Mouse (Mus musculus) cerebellum, adult (tissue): Measurements from ENCODE around the gene Sftpd.

Experiments used
- ATAC-seq: cut with Nextera tagmentation; 2 replicates; pipeline ENCODE4 v1.9.2; 2017; ENCODE audit warnings: mild to moderate bottlenecking, moderate library complexity, mixed read lengths; ENCODE audit not compliant: insufficient number of reproducible peaks, low FRiP score, low TSS enrichment

The Sftpd gene

DNA sequence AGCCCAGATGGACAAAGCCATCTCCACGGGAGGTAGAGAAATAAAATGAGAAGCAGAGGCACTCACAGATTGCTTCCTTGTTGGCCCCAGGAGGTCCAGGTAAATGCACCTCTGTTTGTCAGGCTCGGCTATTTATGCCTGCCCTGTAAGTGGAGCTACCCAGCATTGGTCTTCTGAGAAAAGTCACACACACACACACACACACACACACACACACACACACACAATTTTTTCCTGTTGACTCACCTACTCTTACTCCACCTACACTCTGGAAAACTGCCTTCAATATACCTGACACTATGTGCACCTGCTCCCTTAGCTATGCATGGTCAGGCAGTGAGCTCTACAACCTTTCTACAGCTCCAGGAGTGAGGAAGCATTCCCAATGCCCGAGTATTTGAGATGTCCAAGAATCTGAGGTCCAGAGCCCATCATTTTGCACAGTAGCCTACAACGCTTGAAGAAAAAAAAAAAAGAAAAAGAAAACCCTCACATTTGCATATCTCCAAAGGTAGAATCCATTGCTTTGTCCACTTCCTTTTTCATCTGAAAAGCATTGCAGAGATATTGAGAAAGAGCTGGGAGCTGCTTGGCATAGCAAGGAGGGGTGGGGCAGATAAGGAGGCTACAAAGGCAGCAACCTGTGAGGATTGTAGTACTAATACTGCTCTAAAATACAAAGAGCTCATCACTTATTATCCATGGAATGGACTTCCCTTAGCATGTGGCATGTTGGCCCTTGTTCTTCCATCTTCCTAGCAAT lies at the start of gene Sftpd:
TSS of gene Sftpd (minus strand) at position 91 of the 763 bp plus-strand sequence.
- ATAC-seq = no peak

DNA sequence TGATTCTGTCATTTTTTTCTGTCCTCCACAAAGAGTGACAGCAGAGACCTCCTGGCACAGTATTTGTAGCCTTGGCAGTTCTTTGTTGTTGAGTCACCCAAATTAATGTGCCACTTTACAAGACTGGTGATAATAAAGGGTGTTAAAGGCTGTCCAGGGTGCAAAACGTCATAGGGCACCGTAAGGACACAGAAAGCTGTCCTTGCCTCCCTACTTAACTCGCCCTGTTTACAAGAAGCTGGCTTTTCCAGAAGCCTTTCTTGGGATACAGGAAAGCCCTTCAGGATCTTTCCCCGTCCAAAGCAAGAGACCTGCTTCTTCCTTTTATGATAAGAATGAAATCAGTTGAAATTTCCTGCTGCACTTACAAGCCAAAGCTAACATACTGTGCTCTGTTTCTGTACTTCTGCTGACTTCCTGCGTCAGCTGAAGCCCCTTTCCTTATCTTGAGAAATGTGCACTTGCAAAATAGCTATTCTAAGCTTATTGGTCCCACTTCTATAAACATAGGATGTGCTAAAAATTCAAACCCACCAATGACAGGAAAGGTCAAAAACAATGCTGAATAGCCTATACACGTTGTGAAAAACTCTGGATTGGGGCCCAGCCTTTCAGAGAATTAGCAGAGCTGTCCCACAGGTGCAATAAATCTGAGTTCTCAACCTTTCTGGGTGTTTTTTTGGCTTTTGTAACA lies 13.2 kb upstream of the Sftpd start:
- ATAC-seq = no peak

DNA sequence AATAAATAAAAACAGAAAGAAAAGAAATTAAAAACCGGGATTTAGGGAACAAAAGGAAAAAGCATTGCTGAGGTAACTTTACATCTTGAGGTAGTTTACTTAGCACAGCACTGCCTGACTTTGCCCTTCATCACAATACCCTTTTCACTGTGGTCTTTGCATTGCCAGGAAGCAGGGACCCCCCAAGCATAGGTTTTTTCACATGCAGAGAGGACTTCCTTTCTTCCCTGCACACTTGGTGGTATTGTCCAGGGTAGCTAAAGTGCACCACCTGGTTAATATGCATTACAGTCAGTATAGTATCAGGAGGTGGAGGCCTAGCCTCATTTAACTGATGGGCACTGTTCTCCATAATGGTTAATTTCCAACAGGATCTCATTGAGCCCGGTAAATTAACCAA lies 4.5 kb upstream of the Sftpd start:
- ATAC-seq = no peak

DNA sequence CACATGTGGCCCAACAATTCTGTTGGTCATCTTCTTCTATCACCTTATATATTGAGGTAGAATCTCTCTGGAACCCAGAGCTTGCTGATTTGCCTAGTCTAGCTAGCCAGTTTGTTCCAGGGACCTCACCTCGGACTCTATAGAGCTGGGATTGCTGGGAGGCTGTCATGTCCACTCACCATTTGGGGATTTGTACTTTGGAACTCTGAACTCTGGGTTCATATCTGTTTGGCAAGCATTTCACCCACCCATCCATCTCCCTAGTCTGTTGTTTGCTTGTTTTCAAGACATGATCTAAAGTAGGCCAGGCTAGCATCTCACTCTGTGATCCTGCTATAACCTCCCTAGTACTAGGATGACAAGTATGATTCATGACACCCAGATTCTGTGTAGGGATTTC lies 10.1 kb downstream of the Sftpd start:
- ATAC-seq = no peak

DNA sequence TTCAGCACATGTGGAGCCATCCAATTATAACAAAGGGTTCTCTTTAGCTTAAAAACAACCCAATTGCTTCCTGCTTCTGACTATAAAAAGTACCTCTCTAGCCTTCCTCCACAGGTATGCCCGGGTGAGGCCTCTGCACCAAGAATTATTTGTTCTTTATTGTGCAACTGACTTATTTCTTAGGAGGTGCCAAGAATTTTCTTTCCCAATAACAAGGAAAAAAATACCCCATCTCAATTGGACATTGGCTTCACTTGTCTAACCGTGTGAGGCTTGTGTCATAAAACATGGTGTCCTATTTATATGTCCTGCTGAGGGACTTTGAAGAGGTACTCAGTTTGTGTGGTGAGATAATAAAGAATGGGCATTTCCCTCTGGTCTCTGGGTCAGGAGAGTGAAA lies 14.4 kb downstream of the Sftpd start:
- ATAC-seq = no peak

DNA sequence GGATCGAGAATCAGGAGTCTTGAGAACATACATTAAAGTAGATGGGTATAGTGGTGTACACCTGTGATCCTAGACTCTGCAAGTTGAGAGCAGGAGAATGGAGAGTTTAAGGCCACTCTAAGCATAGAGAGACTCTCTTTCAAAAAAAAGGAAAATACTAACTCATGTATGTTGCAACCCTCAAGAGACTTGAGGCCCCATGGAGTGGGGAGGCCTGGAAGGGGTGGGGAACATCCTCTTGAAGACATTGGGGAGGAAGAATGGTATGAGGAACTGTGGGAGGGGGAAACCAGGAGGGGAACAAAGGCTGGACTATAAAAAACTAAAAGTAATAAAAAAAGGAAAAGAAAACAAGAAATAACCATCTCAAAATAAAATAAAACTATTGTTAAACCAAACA lies 16.4 kb downstream of the Sftpd start:
- no peak for ATAC-seq

DNA sequence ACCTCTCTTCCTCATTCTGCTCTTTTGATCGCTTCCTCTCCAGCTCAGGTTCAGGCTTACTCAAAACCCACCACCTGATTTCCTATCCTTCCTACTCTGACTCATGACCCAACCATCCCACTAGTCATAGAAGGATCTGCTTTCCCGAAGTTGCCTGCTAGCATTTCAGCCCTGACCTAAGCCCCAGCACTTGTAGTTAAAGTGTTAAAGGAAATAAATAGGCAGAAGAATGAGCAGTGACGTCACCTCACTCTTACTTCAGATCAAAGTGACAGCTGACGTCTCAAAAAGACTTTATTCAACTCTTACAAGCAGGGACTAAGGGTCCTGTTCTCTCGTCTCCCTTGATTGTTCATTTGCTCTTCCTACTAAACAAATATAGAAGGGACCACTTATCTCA lies 17.7 kb downstream of the Sftpd start:
- ATAC-seq = no peak

DNA sequence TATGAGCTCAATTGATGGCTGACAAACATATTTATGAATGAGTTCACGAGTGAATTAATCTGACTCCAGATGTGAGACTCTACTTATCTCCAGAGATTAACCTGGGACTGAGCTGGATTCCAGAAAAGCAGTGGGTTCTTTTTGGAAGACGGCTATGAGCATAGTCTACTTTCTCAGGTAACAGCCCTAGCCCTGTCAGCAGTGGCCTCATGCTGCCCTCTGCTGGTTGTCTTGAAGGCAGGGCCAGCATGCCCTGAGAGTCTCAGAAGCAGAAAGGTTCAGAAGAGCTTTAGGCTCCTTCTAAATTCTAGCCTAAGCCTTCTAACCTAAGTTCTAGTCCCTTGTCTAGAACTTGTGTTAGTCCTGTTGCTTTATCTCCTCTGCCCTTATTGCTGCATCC lies 22.3 kb downstream of the Sftpd start:
- 0 out of 2 replicates have a peak, but pooled peaks have one; percentile 56 for ATAC-seq

DNA sequence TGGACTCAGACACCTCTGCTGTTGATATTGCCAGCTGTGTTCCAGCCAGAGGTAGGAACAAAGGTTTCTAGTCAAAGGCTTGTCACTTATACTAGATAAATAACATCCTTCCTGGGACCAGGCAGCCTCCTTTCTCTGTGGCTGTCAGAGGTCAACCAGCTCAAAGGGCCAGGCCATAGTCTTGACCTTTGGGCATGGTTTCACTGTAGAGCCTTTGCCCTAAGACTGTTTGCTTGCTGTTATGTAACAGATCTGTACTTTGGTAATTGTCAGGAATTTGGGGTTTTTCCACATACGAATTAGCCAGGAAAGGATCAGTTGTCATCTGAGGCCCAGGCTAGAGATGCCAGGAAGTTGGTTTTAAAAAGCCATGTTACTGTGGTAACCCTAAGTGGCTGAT lies 24.2 kb downstream of the Sftpd start:
- no peak for ATAC-seq

DNA sequence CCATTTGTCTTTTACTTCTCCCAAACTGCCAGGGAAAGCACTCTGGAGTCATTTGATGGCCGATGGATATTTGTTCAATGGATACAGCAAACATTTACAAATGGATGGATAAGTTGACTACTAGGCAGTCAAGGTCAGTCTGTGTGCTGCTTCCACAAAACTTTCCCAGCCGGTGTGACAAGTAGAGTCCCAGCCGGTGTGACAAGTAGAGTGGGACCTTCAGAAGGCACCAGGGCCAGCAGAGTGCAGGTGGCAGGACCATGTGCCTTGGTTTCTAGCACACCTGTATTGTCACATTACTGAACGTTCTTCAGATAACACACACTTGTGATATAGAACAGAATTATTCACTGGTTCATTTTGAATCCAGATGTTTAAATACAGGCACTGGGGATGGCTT lies 24.9 kb downstream of the Sftpd start:
- no peak for ATAC-seq

DNA sequence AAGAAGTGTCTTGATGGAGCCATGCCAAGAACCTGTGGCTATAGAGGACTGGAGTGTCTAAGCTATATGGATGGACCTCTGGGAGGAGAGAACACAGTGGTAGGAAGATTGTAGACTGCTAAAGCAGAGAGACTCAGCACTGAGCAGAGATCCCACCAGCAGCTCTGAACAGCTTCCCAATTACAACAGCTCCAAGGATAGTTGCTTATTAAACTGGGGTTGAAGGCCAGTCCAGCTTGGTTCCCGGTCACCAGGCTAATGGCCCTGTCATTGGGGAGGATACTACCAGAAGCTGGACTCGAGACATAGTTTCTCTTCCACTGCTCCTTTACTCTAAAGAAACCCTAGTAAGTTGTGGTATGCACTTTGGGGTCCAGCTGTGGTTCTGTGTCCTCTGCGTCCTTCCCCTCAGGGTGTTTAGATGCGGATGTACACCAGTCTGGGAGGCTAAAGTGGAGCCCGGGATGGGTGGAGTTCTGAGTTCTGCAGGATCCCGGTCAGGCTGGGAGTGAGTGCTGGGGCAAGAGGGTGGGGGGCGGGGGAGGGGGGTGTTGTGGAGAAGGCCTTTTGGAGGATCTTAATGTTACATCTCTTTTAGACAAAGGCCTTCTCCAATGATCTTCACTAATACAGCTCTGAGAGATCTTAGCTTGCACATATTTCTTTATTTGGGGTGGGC lies 33.6 kb downstream of the Sftpd start, which contains the start of gene Mbl1:
TSS of gene Mbl1 (plus strand) at position 239 of the 679 bp plus-strand sequence.
- no peak for ATAC-seq

DNA sequence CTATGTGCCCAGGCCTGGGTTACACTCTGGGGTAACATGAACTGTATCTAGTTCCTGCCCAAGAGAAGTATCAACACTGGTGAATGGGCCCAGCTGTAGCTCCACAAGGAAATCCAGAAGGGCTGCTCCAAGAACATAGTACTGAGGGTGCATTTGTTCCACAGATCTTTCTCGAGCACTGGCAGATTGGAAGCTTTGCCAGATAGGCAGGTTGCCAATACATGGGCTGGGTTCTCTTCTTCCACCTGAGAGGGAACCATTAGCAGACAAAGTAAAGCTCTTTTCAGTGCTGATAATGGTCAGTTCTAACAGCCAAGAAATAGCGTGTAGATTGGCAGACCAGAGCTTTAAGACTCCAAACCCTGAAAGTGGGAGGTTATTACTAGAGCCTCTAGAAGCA lies 37.6 kb downstream of the Sftpd start:
- ATAC-seq = no peak

DNA sequence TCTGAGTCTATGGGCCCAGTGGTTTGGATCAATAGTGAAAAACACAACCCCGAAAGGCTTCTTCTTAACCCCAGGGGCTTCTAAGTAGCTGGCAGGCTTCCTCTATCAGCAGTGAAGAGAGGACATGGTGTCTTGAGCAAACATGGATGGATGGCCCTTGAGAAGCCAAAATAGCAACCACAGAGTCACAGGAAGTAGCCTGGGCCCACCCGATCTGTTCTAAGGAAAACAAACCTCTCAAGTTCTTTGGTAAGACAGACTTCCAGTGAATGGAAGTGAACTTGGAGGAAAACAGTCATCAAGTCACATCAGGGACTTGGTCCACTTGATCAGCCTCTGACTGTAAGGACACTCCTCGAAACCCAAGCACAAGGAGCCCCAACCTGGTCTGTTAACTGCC lies 38.0 kb downstream of the Sftpd start:
- ATAC-seq = no peak

DNA sequence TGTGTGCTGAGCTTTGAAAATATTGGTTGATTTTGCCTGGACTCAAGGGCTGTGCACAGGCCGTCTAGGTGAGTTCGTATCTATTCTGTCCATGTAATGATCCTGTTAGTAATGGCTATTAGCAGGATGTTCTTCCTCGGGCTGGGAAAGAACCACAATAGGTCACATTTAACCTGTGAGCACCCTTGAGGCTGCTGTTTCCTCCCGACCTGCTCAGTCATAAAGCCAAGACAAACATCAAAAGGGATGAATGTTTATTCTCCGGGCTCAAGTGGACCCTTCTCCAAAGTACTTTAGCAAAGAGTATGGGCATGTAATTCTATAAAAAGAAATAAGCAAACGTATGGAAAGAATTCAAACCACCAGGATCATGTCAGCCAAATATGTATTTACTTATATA lies 38.9 kb downstream of the Sftpd start:
- no peak for ATAC-seq

DNA sequence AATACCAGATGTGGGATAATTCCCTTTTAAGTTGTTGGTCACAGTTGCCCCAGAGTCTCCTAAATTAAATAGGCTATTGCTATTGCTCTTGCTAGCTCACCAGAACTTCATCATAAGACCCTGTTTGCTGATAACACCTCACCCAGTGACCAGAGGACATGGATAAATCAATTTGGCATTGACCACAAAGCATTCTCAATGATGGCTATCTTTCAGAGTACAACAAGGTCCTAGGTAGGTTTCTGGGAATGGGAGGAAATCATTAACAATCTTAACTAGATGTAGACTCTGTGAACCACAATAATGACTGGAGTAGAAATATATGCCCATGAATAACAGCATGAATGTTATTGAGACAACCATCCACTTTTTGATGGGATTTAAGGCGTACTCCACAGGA lies 44.3 kb downstream of the Sftpd start:
- no peak for ATAC-seq

DNA sequence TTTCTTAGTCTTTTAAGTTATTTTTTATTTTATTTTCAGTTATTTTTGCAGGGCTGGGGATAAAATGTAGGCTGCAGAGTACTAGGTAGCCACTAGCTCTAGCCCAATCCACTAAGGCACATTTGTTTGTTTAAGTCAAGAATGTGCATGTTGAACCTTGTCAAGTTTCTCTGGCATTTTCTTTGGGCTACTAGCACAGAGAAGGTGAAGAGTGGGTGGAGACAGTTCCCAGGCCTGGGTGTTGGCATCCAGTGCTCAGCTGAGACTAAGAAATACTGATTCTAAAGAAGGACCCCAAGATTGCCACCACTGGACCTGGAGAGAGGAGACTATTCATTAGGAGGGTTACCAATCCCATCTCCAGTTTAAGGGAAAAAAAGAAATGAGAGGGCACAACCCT lies 47.9 kb downstream of the Sftpd start:
- no peak for ATAC-seq

DNA sequence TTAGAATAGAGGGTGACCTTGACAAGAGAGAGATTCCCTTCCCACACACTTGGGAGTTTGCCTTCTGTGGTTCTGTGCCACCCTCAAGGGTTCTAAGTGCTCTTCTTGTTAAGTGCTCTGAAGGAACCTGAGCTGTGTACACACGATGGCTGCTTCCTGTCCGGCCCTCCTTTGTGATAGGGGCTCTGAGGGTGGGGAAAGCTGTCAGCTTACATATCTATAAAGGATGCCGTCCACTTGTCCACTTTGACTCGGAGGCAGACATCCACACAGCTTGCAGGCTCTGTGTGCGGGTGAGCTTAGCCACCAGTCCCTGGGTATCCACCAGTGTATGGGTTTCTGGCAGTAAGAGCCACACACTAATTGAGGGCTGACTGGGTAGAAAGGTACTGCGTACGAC lies 53.4 kb downstream of the Sftpd start, which contains the start of gene Sftpa1:
TSS of gene Sftpa1 (plus strand) at position 243 of the 400 bp plus-strand sequence.
- ATAC-seq = no peak

DNA sequence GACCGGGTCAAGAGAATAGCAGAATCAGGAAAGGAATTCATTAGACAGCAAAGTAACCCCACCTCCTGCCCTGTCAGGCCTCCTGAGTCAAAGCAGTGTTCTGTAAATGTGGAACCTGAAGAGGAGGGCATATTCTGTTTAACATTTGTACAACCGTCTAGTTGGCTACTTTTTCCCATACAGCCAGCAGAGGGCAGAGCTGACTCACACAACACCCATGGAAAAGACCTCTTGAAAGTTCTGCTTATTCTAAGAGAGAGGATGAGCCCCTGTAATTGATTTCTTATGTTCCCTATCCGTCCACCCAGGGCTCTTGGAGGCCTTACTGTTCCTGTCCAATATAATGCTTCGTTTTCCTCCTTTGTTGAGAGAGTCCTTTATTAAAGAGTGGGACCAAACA lies 57.0 kb downstream of the Sftpd start:
- ATAC-seq = no peak

DNA sequence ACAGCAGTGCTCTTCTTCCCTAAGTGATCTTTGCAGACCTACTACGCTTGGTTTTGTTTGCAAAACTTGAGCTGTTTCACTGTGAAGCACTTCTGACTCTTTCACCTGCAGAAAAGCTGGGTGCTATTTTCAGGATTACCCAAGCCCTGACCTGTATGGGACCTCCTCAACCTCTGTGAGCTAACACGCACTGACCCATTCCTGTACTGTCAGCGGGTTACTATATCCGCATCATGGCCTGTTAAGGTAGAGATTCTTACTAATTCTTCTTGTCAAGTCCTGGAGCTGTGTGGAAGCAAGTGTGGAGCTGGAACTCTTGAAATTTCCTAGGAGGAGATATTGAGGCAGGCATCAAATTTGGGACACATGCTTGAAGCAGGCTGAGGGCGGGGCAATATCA lies 60.3 kb downstream of the Sftpd start:
- ATAC-seq = no peak
